Mouse (Mus musculus) R1 (cell line): ENCODE data around the gene Znhit3.
"Not testable (repeated sequence)": the region's sequence is repeated elsewhere in the genome, so short reads cannot be mapped to it uniquely, and the experiment has no call there.

ENCODE experiments used
- DNase-seq: peaks from one replicate; pipeline ENCODE4 v3.0.0-alpha.2; 2018; ENCODE audit warnings: low read depth, low spot score

The Znhit3 gene

DNA sequence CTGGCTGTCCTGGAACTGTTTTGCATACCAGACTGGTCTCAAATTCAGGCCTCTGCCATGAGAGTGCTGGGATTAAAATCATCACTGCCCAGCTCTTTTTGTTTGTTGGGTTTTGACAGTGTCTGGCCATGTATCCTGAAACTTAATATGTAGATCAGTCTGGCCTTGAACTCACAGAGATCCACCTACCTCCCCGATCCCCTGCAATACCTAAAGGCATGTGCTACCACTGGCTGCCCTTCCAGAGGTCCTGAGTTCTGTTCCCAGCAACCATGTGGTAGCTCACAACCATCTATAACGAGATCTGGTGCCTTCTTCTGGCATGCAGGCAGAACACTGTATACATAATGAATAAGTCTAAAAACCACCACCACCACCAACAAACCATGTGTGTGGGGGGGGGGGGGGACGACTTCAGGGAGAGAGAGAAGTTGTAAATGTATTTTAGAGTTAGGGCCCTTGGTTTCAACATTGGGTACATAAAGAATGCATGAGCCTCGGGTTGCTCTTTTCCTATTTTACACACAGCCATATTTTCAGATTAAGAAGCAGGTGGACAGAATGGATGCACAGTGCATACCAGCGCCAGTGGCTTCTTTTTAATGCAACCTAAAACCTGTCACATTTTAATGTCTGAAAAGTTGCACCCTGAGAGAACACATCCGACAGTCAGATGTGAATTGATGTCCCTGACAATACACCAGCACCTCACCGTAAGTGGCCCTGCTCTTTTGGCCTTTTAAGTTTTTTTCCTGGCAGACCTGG lies 37.0 kb downstream of the Znhit3 start:
- peak; percentile 22 for DNase-seq

DNA sequence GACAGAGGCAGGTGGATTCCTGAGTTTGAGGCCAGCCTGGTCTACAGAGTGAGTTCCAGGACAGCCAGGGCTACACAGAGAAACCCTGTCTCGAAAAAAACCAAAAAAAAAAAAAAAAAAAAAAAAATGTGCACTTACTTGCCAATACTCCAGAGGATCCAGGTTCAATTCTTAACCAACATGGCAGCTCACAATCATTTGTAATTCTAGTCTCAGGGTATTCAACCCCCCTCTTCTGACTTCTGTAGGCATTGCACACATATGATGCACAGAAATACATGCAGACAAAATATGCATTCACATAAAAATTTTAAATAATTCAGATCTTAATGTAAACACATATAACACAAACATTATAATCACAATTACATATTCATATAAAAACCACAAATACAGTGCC lies 40.1 kb downstream of the Znhit3 start:
- DNase-seq = not testable (repeated sequence)

DNA sequence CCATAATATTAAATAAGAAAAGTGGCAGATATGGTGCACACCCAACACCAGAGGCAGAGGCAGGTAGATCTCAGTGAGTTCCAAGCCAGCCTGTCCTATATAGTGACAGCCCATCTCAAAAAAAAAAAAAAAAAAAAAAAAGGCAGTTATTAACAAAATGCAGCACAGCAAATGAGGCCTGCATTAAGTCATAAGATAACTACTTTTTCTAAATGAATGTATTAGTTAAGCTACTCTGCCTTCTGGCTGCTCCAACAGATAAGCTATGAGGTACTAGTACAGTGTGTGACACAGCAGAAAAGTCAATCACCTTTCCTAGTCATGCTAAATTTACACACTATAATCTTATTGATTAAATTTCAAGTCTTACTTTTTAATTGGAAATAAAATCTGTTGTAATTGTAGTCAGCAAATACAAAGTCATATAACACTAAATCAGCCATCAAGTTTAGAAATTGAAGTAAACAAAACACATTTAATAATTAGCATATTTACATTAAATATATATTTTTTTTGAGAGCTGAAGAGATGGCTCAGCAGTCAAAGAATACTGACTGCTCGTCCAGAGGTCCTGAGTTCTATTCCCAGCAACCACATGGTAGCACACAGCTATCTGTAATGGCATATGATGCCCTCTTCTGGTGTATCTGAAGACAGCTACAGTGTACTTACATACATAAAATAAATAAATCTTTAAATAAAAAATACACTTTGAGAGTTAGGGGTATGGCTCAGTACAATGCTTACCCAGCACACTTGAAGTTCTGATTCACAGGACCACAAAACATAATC lies 42.9 kb downstream of the Znhit3 start:
- DNase-seq = peak; percentile 18

DNA sequence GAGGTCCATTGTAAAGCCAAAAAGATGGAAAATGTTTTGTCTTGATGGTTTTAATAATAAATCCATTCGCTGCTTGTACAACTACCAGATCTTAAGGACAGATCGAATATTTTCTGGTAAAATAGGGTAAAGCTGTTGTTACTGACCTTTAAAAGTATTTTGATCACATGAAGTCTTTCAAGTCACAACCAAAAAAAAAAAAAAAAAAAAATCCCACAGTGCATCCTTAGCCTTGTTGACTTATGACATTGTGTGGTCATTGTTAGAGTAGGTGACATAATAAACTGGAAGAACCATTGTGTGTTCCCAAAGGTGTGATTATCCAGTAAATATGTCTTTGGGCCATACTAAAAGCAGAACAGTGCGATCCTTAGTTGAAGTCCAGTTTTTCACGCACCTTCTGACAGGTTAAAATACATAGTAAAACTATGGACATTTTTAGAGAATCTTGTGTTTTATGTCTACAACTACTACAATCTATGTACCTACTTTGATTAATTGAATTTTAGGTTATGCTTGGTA lies 44.6 kb downstream of the Znhit3 start:
- no peak for DNase-seq

DNA sequence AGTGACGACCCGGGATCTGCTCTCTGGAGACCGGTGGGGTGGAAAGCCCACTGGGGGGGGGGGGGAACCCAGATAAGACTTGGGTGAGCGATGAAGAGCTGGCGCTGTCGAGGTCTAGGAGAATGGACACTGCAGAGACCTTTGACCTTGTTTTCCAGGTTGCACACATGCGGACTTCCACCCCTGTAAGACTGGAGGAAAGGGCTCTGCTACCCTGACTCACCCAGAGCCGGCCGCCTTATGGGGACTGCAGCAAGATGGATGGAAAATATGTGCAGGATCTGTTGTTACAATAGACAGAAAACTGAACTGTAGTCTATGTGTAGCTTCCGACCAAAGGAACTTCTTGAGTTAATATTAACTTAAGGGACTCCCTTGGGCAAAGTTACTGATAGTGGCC lies 45.1 kb downstream of the Znhit3 start:
- peak; percentile 67 for DNase-seq

DNA sequence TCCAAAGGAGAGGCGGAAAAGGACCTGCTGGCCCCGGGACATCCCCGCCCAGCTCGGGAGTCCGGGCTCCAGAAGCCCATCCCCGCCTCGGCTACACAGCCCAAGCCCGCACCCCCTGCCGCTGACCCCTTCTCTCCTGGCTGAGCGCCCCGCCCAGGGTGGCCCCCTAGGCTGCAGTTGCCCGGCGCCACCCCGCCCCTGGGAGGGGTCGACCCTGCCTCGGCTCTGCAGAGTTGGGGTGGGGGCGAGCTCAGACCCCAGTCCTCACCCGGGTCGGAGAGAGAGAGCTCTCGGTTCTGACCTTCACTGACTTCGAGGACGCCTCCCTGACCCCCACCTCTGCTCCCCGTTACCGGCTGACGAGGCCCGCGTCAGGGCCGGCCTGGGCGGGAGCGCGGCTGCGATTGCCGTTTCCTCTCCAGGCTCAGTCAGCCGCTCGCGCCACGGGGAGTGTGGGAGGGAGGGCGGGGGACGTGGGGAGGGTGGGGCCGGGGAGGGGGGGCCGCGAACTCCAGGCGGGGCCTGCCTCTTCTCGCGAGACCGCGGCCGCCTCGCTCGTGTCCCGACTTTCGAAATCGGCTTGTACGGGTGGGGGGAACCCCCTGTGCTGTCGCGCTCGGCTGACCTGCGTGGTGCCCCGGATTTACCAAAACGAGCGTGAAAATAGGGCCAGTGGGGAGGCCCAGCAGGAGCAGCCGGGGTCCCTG lies 45.7 kb downstream of the Znhit3 start, which contains the start of gene Ggnbp2:
Gene Ggnbp2, minus strand, starts transcription at position 481 of the 707 bp plus-strand sequence.
- peak; percentile 93 for DNase-seq

DNA sequence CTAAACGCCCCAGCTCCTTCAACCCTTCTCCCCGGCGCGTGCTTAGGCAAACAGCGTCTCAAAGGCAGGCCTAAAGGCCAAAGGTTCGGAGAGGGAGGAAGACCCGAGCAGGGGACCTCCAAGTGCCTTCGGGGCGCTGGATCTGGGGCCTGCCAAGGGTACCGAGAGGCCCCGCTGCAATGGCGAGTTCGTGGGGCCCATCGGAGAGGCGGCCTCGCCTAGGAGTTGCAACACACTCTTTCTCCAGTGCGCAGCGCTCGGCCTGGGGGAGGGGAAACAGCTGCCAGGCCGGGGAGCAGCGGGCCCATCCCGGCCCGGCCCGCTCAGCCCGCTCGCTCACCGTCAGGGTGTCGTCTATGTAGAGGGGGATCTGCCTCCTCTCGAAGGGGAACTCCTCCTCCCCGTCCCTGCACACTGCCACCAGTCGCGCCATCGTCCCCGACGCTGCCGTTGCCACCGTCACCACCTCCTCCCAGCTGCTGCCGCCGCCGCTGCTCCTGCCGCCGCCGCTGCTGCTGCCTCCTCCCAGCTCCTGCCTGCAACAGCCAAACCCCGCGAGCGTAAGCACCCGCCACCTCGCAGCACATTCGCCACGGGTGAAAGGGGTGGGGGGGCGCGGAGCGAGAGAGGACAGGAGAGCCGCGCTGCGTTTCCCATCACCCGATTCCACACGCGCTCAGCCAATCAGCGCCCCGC lies 46.5 kb downstream of the Znhit3 start:
- peak; percentile 96 for DNase-seq

DNA sequence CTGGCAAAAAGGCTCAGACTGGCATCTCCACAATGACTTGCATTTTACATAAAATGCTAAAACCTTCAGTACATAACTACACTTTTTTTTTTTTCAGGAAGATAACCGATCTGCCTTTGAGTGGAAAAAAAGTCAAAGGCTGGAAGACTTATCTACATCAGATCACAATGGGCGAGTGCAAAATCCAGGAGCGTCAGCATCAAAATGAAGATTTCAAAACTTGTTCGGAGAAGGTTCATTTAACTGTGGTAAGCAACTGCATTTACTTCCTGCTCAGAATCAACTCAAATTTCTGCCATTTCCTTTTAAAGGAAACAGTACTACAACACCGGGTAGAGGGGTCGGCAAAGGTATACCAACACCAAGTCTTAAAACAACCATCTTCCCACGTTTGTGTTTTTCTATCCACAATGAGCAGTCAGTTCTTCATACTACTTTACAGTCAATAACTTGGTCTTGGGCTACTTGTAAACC lies 47.3 kb downstream of the Znhit3 start:
- DNase-seq = no peak

DNA sequence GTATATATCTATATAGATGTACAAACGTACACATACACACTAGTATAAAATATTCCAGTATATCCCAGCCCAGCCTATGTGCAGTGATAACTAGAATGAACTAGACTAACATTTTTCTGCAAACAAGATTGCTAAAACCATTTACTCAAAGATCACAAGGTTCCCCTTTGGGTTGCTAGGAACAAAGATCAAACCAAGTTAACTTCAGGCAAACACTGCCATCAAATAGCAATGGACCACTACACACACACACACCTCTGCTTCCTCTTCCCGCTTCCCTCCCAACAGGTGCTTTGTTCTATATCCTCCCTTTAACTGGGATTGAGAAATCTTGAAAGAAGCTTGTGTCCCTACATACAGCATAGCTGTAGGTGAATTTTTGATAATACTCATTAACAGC lies 48.6 kb downstream of the Znhit3 start:
- no peak for DNase-seq

DNA sequence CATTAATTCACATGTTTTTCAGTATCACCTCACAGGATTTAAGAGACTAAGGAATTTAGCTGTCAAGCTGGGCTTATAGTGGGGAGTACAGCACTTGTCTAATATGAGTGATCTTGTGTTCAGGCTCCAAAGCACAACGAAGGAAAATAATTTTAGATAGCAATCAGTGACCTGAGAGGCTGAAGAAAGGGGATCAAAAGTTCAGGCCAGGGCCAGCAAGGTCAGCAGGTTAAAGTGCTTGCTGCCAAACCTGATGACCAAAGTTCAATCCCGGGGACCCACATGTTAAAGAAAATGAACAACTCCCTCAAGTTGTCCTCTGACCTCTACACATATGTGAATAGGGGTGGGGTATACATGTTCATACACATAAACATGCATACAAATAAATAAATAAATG lies 50.9 kb downstream of the Znhit3 start:
- no peak for DNase-seq
